Mouse (Mus musculus): ENCODE measurements around the gene Cirbp. TPM values are rescaled to one million over a fixed set of nuclear protein-coding genes. Genes with fewer than 3 reads are reported as not detected.

The Cirbp gene
- polyA plus RNA-seq, 1 experiment: 150 TPM

- Histone ChIP-seq H3K4me3 (ENCODE audit: insufficient read depth, low read length) (peak overlapping the region; percentile 98), H3K27ac (ENCODE audit: insufficient read depth, low read length) (peak overlapping the region; percentile 94), H3K4me1 (ENCODE audit: control insufficient read depth, insufficient read depth, low read length) (no peaks in the 10 kb centered on the region)
- no peak for TF ChIP-seq POLR2A (IDR thresholded peaks at IDR 0.05; ENCODE audit: extremely low read depth, insufficient read depth, low read length)
- no peak for TF ChIP-seq CTCF (IDR thresholded peaks at IDR 0.05; ENCODE audit: extremely low read depth, insufficient read depth, low read length)
These were observed 28.7 kb upstream of the Cirbp start for GRCm38 (mm10) chr10:80136952-80137625.

GRCm38 (mm10) chr10:80137626-80138552 lies 27.9 kb upstream of the Cirbp start:
- TF ChIP-seq POLR2A (IDR thresholded peaks at IDR 0.05; ENCODE audit: extremely low read depth, insufficient read depth, low read length) (0 out of 2 replicates have a peak, but pooled peaks have one; percentile 23), CTCF (IDR thresholded peaks at IDR 0.05; ENCODE audit: extremely low read depth, insufficient read depth, low read length) (no peak)
- Histone ChIP-seq H3K27ac (ENCODE audit: insufficient read depth, low read length) (peak overlapping the region; percentile 98), H3K4me1 (ENCODE audit: control insufficient read depth, insufficient read depth, low read length) (no peaks in the 10 kb centered on the region), H3K4me3 (ENCODE audit: insufficient read depth, low read length) (peak overlapping the region; percentile 98)

- no peak for TF ChIP-seq CTCF (IDR thresholded peaks at IDR 0.05; ENCODE audit: extremely low read depth, insufficient read depth, low read length)
- TF ChIP-seq POLR2A (IDR thresholded peaks at IDR 0.05; ENCODE audit: extremely low read depth, insufficient read depth, low read length): peak; percentile 44; the same call in 1 of the 2 replicates
- H3K27ac ChIP-seq (ENCODE audit: insufficient read depth, low read length): peak within 1 kb of the TSS; percentile 98
- H3K4me3 ChIP-seq (ENCODE audit: insufficient read depth, low read length): peak within 1 kb of the TSS; percentile 98
- peaks cover 2% of the 10 kb centered on the region; the same call in 1 of the 2 replicates for H3K4me1 ChIP-seq (ENCODE audit: control insufficient read depth, insufficient read depth, low read length)
These were observed 27.0 kb upstream of the Cirbp start, which contains the start of gene Atp5d for GRCm38 (mm10) chr10:80138553-80139438. Gene Atp5d (plus strand): TSS chr10:80138632.

GRCm38 (mm10) chr10:80139439-80139775 lies 26.4 kb upstream of the Cirbp start:
- Histone ChIP-seq H3K4me1 (ENCODE audit: control insufficient read depth, insufficient read depth, low read length) (peaks cover 3% of the 10 kb centered on the region; the same call in 1 of the 2 replicates), H3K4me3 (ENCODE audit: insufficient read depth, low read length) (peak overlapping the region; percentile 98), H3K27ac (ENCODE audit: insufficient read depth, low read length) (peak overlapping the region; percentile 98; the same call in 1 of the 2 replicates)
- no peak for TF ChIP-seq CTCF (IDR thresholded peaks at IDR 0.05; ENCODE audit: extremely low read depth, insufficient read depth, low read length)
- no peak for TF ChIP-seq POLR2A (IDR thresholded peaks at IDR 0.05; ENCODE audit: extremely low read depth, insufficient read depth, low read length)

- H3K27ac ChIP-seq (ENCODE audit: insufficient read depth, low read length): no peak overlapping the region
These were observed 25.7 kb upstream of the Cirbp start for GRCm38 (mm10) chr10:80139975-80140665.

GRCm38 (mm10) chr10:80140666-80141035 lies 25.1 kb upstream of the Cirbp start, which contains the start of gene Cbarp:
Gene Cbarp (minus strand): TSS chr10:80140835.
- Histone ChIP-seq H3K27ac (ENCODE audit: insufficient read depth, low read length) (peak within 1 kb of the TSS; percentile 98), H3K4me1 (ENCODE audit: control insufficient read depth, insufficient read depth, low read length) (peaks cover 3% of the 10 kb centered on the region; the same call in 1 of the 2 replicates), H3K4me3 (ENCODE audit: insufficient read depth, low read length) (peak within 1 kb of the TSS; percentile 73)
- no peak for TF ChIP-seq CTCF (IDR thresholded peaks at IDR 0.05; ENCODE audit: extremely low read depth, insufficient read depth, low read length)
- TF ChIP-seq POLR2A (IDR thresholded peaks at IDR 0.05; ENCODE audit: extremely low read depth, insufficient read depth, low read length): no peak

More at GRCm38 (mm10) chr10:80139975-80140665, 25.7 kb upstream of the Cirbp start:
- no peak for TF ChIP-seq CTCF (IDR thresholded peaks at IDR 0.05; ENCODE audit: extremely low read depth, insufficient read depth, low read length)
- TF ChIP-seq POLR2A (IDR thresholded peaks at IDR 0.05; ENCODE audit: extremely low read depth, insufficient read depth, low read length): no peak
- Histone ChIP-seq H3K4me3 (ENCODE audit: insufficient read depth, low read length) (no peak overlapping the region), H3K4me1 (ENCODE audit: control insufficient read depth, insufficient read depth, low read length) (peaks cover 3% of the 10 kb centered on the region; the same call in 1 of the 2 replicates)

GRCm38 (mm10) chr10:80141243-80141642 lies 24.5 kb upstream of the Cirbp start:
- H3K4me3 ChIP-seq (ENCODE audit: insufficient read depth, low read length): peak overlapping the region; percentile 73
- TF ChIP-seq POLR2A (IDR thresholded peaks at IDR 0.05; ENCODE audit: extremely low read depth, insufficient read depth, low read length) (peak; percentile 60), CTCF (IDR thresholded peaks at IDR 0.05; ENCODE audit: extremely low read depth, insufficient read depth, low read length) (peak; percentile 46)
- peaks cover 3% of the 10 kb centered on the region; the same call in 1 of the 2 replicates for H3K4me1 ChIP-seq (ENCODE audit: control insufficient read depth, insufficient read depth, low read length)
- H3K27ac ChIP-seq (ENCODE audit: insufficient read depth, low read length): peak overlapping the region; percentile 95

GRCm38 (mm10) chr10:80141786-80142529 lies 23.8 kb upstream of the Cirbp start:
- H3K4me3 ChIP-seq (ENCODE audit: insufficient read depth, low read length): peak overlapping the region; percentile 73
- TF ChIP-seq POLR2A (IDR thresholded peaks at IDR 0.05; ENCODE audit: extremely low read depth, insufficient read depth, low read length) (peak; percentile 94), CTCF (IDR thresholded peaks at IDR 0.05; ENCODE audit: extremely low read depth, insufficient read depth, low read length) (no peak)
- peak overlapping the region; percentile 80 for H3K27ac ChIP-seq (ENCODE audit: insufficient read depth, low read length)
- peaks cover 3% of the 10 kb centered on the region; the same call in 1 of the 2 replicates for H3K4me1 ChIP-seq (ENCODE audit: control insufficient read depth, insufficient read depth, low read length)
